Mouse (Mus musculus): ENCODE measurements around the gene Aqr. TPM values are rescaled to one million over a fixed set of nuclear protein-coding genes. Genes with fewer than 3 reads are reported as not detected.

Gene Aqr
- polyA plus RNA-seq, 1 experiment from 2014 or later, result 47.9 TPM

- Histone ChIP-seq H3K36me3 (peaks cover 92% of the 10 kb centered on the region), H3K27ac (no peak overlapping the region), H3K27me3 (ENCODE audit: low read depth, poor library complexity, severe bottlenecking) (no peaks in the 10 kb centered on the region), H3K4me3 (no peak overlapping the region), H3K9me3 (replicated peaks) (no peaks in the 10 kb centered on the region), H3K4me1 (no peaks in the 10 kb centered on the region)
- 80% methylated on average over 7 of the region's 7 CpGs for WGBS
- DNase-seq (ENCODE audit: low spot score), result no peak
Measured at GRCm38 (mm10) chr2:114119451-114119850, 67.4 kb downstream of the Aqr start.

GRCm38 (mm10) chr2:114117665-114118064, 69.2 kb downstream of the Aqr start:
- H3K27me3 ChIP-seq (ENCODE audit: low read depth, poor library complexity, severe bottlenecking), result no peaks in the 10 kb centered on the region
- no peak overlapping the region for H3K27ac ChIP-seq
- peaks cover 91% of the 10 kb centered on the region for H3K36me3 ChIP-seq
- no peaks in the 10 kb centered on the region for H3K9me3 ChIP-seq (replicated peaks)
- no peaks in the 10 kb centered on the region for H3K4me1 ChIP-seq
- 90% methylated on average over 3 of the region's 3 CpGs for WGBS
- H3K4me3 ChIP-seq, result no peak overlapping the region
- no peak for DNase-seq (ENCODE audit: low spot score)

- Histone ChIP-seq H3K9me3 (replicated peaks) (no peaks in the 10 kb centered on the region), H3K36me3 (peaks cover 91% of the 10 kb centered on the region), H3K4me1 (no peaks in the 10 kb centered on the region), H3K4me3 (no peak overlapping the region), H3K27me3 (ENCODE audit: low read depth, poor library complexity, severe bottlenecking) (no peaks in the 10 kb centered on the region), H3K27ac (no peak overlapping the region)
- no peak for DNase-seq (ENCODE audit: low spot score)
- WGBS, result 98% methylated on average over 3 of the region's 3 CpGs
Measured at GRCm38 (mm10) chr2:114117235-114117634, 69.6 kb downstream of the Aqr start.

- 93% methylated on average over 4 of the region's 4 CpGs for WGBS
- DNase-seq (ENCODE audit: low spot score), result no peak
- Histone ChIP-seq H3K27ac (no peak overlapping the region), H3K36me3 (peaks cover 88% of the 10 kb centered on the region), H3K4me1 (no peaks in the 10 kb centered on the region), H3K27me3 (ENCODE audit: low read depth, poor library complexity, severe bottlenecking) (no peaks in the 10 kb centered on the region), H3K4me3 (no peak overlapping the region), H3K9me3 (replicated peaks) (no peaks in the 10 kb centered on the region)
Measured at GRCm38 (mm10) chr2:114115563-114115962, 71.3 kb downstream of the Aqr start.

GRCm38 (mm10) chr2:114107288-114108278, 79.2 kb downstream of the Aqr start:
- Histone ChIP-seq H3K4me1 (no peaks in the 10 kb centered on the region), H3K4me3 (no peak overlapping the region), H3K27me3 (ENCODE audit: low read depth, poor library complexity, severe bottlenecking) (no peaks in the 10 kb centered on the region), H3K9me3 (replicated peaks) (no peaks in the 10 kb centered on the region), H3K36me3 (peaks cover 96% of the 10 kb centered on the region), H3K27ac (no peak overlapping the region)
- DNase-seq (ENCODE audit: low spot score), result no peak
- 94% methylated on average over 23 of the region's 23 CpGs for WGBS

GRCm38 (mm10) chr2:114106383-114106782, 80.4 kb downstream of the Aqr start:
- no peak overlapping the region for H3K4me3 ChIP-seq
- WGBS, result 94% methylated on average over 8 of the region's 8 CpGs

GRCm38 (mm10) chr2:114102471-114102870, 84.4 kb downstream of the Aqr start:
- Histone ChIP-seq H3K4me1 (no peaks in the 10 kb centered on the region), H3K36me3 (peaks cover 89% of the 10 kb centered on the region), H3K9me3 (replicated peaks) (no peaks in the 10 kb centered on the region), H3K27ac (no peak overlapping the region), H3K4me3 (no peak overlapping the region), H3K27me3 (ENCODE audit: low read depth, poor library complexity, severe bottlenecking) (no peaks in the 10 kb centered on the region)
- WGBS, result 90% methylated on average over 3 of the region's 3 CpGs
- DNase-seq (ENCODE audit: low spot score), result no peak

More at GRCm38 (mm10) chr2:114106383-114106782, 80.4 kb downstream of the Aqr start:
- H3K36me3 ChIP-seq, result peaks cover 99% of the 10 kb centered on the region
- no peak overlapping the region for H3K27ac ChIP-seq
- DNase-seq (ENCODE audit: low spot score), result no peak
- no peaks in the 10 kb centered on the region for H3K27me3 ChIP-seq (ENCODE audit: low read depth, poor library complexity, severe bottlenecking)
- H3K4me1 ChIP-seq, result no peaks in the 10 kb centered on the region
- no peaks in the 10 kb centered on the region for H3K9me3 ChIP-seq (replicated peaks)

- Histone ChIP-seq H3K27ac (no peak overlapping the region), H3K36me3 (peaks cover 74% of the 10 kb centered on the region), H3K9me3 (replicated peaks) (no peaks in the 10 kb centered on the region), H3K27me3 (ENCODE audit: low read depth, poor library complexity, severe bottlenecking) (no peaks in the 10 kb centered on the region), H3K4me3 (no peak overlapping the region), H3K4me1 (no peaks in the 10 kb centered on the region)
- WGBS, result 96% methylated on average over 9 of the region's 9 CpGs
- no peak for DNase-seq (ENCODE audit: low spot score)
Measured at GRCm38 (mm10) chr2:114100834-114101233, 86.0 kb downstream of the Aqr start.

- 91% methylated on average over 3 of the region's 3 CpGs for WGBS
- DNase-seq (ENCODE audit: low spot score), result no peak
- Histone ChIP-seq H3K27me3 (ENCODE audit: low read depth, poor library complexity, severe bottlenecking) (no peaks in the 10 kb centered on the region), H3K9me3 (replicated peaks) (no peaks in the 10 kb centered on the region), H3K27ac (no peak overlapping the region), H3K36me3 (peaks cover 63% of the 10 kb centered on the region), H3K4me1 (no peaks in the 10 kb centered on the region), H3K4me3 (no peak overlapping the region)
Measured at GRCm38 (mm10) chr2:114099816-114100215, 87.0 kb downstream of the Aqr start.

- Histone ChIP-seq H3K4me3 (no peak overlapping the region), H3K27me3 (ENCODE audit: low read depth, poor library complexity, severe bottlenecking) (no peaks in the 10 kb centered on the region), H3K36me3 (peaks cover 56% of the 10 kb centered on the region), H3K27ac (no peak overlapping the region), H3K4me1 (no peaks in the 10 kb centered on the region), H3K9me3 (replicated peaks) (no peaks in the 10 kb centered on the region)
- no peak for DNase-seq (ENCODE audit: low spot score)
- WGBS, result 94% methylated on average over 5 of the region's 5 CpGs
Measured at GRCm38 (mm10) chr2:114099109-114099508, 87.7 kb downstream of the Aqr start.

- no peaks in the 10 kb centered on the region for H3K4me1 ChIP-seq
- H3K4me3 ChIP-seq, result no peak overlapping the region
- H3K36me3 ChIP-seq, result peaks cover 41% of the 10 kb centered on the region
- WGBS, result 94% methylated on average over 4 of the region's 4 CpGs
- H3K27ac ChIP-seq, result no peak overlapping the region
- DNase-seq (ENCODE audit: low spot score), result no peak
- no peaks in the 10 kb centered on the region for H3K27me3 ChIP-seq (ENCODE audit: low read depth, poor library complexity, severe bottlenecking)
- no peaks in the 10 kb centered on the region for H3K9me3 ChIP-seq (replicated peaks)
Measured at GRCm38 (mm10) chr2:114097627-114098026, 89.2 kb downstream of the Aqr start.

GRCm38 (mm10) chr2:114096570-114096969, 90.3 kb downstream of the Aqr start:
- no peak for DNase-seq (ENCODE audit: low spot score)
- no peaks in the 10 kb centered on the region for H3K27me3 ChIP-seq (ENCODE audit: low read depth, poor library complexity, severe bottlenecking)
- 96% methylated on average over 1 of the region's 1 CpGs for WGBS
- H3K9me3 ChIP-seq (replicated peaks), result no peaks in the 10 kb centered on the region
- H3K27ac ChIP-seq, result no peak overlapping the region
- no peak overlapping the region for H3K4me3 ChIP-seq
- H3K4me1 ChIP-seq, result no peaks in the 10 kb centered on the region
- H3K36me3 ChIP-seq, result peaks cover 31% of the 10 kb centered on the region

GRCm38 (mm10) chr2:114095348-114095747, 91.5 kb downstream of the Aqr start:
- Histone ChIP-seq H3K27ac (no peak overlapping the region), H3K9me3 (replicated peaks) (no peaks in the 10 kb centered on the region), H3K4me3 (no peak overlapping the region), H3K27me3 (ENCODE audit: low read depth, poor library complexity, severe bottlenecking) (no peaks in the 10 kb centered on the region), H3K36me3 (peaks cover 19% of the 10 kb centered on the region), H3K4me1 (no peaks in the 10 kb centered on the region)
- DNase-seq (ENCODE audit: low spot score), result no peak
- WGBS, result 97% methylated on average over 5 of the region's 5 CpGs
